Mouse (Mus musculus): ENCODE data around the gene Diaph2. TPM values are rescaled to one million over a fixed set of nuclear protein-coding genes. Genes with fewer than 3 reads are reported as not detected.
"Not testable (repeated sequence)": the region's sequence is repeated elsewhere in the genome, so short reads cannot be mapped to it uniquely, and the experiment has no call there.

The Diaph2 gene
- total RNA-seq (2022): 10 to 100 TPM; 20.7 to 39.9 (median 28.8) TPM

DNA sequence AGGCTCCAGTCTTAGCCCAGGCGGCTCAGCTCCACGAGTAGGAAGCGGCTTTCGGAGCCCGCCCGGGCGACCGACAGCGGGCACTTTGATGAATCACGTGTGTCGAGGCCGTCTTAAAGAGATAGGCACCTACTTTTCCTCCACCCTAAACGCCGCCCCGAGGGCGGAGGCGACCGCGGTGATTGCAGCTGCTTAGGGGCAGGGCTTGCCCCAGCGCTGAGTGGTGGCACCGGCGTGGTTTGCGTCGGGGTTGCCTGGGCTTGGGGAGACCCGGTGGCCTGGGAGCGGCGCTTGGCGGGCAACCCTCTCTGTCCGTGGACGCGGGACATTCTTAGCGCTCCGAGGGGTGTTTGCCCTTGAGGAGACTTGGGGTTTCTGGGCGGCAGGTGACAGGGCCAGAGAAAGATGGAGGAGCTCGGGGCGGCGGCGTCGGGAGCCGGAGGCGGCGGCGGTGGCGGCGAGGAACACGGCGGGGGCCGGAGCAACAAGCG, at the start of gene Diaph2:
TSS of gene Diaph2 (plus strand) at position 172 of the 491 bp plus-strand sequence.
- DNase-seq: peak; percentile 85

DNA sequence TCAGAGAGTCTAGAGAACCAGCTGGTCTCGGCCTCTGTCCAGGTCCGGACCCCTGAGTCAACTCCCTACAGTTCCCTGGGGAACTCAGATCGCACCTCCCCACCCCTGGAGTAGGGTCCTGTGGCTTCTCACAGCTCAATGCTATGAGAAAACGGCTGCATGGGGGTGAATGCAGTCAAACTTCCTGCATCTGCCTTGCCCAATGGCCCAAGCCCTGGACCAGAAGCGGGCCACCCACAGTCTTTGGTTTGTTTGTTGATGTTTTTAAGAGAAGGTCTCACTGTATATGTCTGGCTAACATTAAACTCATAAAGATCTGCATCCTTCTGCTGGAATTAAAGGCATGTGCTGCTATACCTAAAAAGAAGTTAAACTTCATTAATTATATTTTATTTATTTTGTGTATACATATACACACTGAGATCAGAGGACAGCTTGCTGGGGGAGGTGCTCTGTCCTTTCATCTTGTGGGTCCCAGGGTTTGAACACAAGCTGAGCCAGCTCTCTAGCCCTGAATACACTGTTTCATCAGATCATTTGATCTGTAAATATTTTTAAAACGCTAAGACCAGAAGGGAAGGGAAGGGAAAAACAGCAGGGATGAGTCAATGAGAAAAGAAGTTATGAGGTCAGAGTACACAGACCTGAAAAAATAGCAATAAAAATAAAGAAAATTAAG, 47.8 kb upstream of the Diaph2 start:
- no peak for DNase-seq

DNA sequence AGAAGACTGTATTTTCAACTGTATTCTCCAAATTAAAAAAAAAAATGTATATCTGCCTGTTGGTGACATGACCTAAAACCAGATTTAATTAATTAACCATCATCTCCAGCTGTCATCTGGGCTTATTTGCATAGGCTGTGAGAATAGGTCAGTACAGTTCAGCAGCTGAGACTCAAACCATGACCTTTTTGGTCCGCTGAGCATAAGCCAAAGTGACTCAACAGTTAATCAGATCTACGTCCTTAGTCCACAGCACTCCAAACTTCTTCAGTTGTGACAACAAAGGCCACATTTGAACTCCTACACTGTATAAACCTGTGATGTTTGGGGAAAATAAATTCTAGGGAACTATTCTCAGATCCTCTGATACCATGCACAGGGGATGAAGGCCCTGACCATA, 39.9 kb upstream of the Diaph2 start:
- no peak for DNase-seq

DNA sequence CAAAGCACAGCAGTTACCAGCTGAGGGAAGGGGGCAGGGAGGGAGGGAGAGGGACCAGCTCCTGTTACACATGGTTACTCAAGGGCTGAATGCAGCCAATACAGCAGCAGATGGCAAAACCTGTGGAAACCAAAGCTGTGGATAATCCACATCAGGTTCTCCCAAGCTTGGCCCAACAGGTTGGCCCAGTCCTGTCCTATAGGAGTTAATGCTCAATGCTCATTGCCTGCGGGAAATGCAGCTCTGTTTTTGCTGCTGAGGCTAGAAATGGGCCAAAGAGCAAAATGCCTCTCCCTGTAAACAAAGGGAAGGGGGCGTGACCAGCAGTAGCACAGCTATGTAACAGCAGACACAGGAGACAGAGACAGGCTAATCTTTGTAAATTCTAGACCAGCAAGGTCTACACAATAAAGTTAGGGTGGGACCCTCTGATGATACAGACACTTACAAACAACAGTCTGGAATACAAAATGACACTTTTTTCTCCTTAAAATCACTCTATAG, 20.8 kb upstream of the Diaph2 start:
- DNase-seq: no peak

DNA sequence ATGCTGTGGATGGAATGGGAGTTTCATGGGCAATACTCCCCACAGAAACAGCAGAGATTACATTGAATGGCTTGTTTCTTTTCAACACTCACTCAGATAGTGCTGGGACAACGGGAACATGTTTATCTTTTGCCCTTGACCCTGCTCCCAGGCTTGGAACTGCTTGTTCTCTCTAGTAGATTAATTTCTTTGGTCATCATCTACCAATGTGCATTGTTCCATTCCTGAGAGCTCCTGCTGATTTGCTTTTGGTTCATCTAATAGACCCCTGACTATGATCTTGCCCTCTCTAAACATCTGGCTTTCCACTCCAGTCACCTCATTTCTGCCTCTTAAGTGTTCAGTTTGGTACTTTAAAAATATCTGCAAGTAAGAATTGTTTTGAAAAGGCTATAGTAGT, 13.0 kb upstream of the Diaph2 start:
- DNase-seq: peak; percentile 15

DNA sequence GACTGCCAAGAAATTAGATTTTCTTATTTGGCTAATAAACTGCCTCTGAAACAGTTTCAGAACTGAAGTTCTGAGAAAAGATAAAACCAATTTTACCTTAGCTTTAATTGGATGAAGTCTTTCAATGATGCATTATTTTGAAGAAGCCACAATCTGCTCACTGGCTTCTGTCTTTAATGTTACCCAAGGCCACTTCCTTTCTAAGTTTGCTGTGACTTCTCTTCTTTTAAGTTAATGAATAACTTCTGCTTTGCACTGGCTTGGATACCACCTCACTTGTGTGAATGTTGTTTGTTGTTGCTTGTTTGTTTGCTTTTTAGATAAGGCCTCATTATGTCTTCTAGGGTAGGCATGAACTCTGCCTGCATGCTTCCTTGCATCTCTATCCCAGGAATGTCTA, 10.3 kb upstream of the Diaph2 start:
- DNase-seq: no peak

DNA sequence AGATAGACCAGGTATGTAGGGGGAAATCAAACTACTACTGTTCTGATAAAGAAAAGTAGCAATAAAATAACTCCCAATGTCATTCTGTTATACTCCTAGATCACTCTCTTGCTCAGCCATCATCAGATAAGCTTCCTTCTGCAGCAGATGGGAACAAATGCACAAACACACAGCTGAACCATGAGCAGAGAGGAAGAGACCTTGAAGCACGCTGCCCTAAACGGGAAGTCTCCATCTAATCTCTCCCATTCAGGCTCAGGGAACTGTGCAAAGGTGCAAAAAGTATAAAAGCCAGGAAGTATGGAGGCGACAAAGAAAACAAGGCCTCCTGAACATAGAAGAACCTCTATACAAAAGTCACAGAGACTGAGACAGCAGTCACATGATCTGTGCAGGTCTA, 6.6 kb upstream of the Diaph2 start:
- no peak for DNase-seq

DNA sequence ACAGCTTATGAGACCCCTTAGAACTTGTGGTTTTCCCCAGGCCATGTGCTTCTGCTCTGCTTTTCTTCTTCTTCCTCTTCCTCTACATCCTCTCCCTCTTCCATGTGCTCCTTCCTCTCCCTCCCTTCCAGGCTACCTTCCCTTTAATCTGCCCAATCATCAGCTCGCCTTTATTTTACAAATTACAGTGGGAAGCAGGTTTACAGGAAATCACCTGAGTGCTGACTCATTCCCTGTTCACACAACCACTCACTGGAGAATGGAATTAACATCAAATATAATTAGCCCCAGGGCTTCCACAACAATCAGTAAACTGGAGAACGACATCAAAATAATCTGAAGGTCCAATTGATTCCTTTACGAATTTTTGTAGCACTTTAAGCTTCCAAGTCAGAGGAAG, 3.6 kb upstream of the Diaph2 start:
- DNase-seq: no peak

DNA sequence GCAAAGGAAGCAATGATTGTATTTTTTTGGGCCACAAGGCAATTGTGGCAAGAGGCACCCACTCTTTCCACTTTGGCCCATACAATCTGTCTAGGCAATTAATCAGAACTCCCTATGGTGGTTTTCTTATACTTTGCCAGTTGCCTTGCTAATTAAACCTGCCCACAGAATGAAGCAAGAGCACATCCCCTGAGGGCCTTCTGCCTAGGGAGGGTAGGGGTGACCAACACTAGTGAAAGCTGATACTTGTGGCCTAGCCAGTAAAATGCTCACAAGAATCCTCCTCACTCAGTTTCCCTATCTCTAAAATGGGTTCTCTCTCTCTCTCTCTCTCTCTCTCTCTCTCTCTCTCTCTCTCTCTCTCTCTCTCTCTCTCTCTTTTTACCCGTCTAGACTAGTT, 440 bp upstream of the Diaph2 start:
- DNase-seq: no peak

DNA sequence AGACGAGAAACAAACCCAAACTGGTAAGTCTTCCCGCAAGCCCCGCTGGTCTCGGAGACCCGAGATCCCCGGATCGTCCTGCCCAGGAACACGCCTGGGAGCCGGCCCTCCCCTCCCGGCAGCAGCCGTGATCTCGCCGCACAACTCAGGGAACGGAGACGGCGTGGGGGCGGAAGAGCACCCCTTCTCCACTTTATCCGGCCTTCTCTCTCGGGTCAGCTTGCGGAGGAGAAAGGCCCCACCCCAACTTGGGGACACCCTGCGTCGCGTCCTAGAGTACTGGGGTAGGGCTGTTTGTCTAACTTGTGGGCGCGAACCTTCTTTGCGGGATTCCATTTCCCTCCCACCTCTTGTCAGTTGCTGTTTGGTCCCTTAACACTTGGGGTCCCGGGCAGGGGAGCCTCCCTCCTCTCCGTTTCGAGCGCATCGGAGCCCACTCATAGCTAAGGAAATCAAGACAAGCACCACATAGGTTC, 590 bp downstream of the Diaph2 start:
- DNase-seq: no peak

DNA sequence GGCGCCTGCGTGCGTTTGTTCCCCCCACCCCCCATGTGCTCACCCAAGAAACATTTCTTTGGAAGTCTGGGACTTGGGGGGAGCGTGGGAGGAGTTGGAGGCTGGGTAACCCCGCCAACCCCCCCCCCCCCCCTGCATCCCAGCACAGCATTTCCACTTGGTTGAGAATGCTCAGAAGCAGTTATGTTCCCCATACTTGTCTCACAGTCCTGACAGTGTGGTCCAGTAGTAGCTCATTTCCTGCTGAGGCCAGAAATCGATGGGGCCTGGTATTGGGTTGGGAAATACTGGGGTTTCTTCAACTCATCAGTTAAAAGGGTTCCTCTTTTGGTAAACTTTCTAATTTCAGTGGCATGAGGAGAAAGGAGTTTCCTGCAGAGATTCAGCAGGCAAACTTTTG, 1.1 kb downstream of the Diaph2 start:
- DNase-seq: no peak

DNA sequence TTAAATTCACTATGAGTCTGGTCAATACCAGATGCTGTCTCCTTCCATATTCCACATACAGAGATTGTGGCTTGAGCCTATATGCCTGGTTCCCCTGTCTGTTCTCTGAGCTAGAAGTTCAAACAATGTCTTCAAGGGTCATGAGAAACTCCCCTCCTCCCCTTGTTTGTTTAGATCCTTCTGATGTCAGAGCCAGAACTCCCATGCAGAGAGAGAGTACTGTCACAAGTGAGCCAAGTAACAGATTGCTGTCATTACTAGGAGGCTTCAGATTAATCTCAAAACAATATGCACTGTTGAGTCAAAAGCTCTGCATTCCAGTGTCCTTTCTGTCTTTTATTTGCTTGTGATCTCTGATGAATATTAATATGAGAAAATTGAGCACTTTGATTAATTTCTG, 7.1 kb downstream of the Diaph2 start:
- no peak for DNase-seq

DNA sequence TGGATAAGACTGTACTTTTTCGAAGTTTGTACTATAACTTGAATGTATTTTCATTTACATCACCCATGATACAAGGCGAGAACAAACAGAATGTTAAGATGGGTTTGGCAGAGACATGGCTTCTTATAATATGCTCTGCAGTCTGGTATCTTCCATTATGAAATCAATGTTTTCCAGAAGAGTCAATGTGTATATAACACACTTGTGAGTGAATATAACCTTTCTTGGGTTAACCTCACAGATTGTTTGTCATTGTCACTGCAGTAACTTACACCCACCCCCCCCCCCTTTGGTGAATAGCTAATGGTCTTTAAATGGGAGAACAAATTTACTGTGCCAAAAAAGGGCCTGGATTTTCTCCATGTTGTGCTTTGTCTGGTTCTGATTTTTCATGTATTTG, 13.1 kb downstream of the Diaph2 start:
- no peak for DNase-seq

DNA sequence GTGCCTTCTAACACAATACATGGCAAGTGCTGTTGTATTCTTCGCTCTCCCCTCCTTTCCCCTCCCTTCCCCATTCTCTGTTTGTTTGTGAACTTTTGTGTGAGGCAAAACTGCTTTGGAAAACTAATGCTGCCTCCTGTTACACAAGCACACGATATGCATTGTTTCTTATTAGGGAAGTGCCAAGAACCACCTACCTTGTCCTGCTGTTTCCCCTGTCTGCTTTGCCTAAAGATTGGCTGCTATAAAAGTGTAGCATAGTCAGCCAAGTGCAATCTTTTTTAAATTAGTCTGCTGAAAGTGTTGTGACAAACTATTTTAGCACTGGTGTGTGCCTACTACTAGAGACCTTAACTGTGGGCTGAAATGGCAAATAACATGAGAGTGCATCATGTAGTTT, 15.8 kb downstream of the Diaph2 start:
- DNase-seq: no peak

DNA sequence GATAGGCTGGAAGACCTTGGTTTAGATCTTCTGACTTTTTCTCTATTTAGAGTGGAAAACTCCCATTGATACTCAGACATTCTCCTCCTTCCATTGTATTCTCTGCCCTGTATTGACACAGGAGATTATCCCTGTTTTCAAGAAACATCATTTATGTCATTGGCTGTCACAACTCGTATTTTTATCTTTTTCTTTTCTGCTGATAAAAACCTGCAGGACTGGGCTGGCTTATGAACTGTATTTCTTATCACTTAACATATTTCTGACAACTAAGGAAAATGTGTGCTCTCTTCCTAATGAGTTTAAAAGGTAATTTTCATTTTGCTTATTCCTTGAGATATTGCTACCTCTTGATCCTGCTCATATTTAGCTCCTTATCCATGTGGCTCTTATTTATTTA, 17.3 kb downstream of the Diaph2 start:
- no peak for DNase-seq

DNA sequence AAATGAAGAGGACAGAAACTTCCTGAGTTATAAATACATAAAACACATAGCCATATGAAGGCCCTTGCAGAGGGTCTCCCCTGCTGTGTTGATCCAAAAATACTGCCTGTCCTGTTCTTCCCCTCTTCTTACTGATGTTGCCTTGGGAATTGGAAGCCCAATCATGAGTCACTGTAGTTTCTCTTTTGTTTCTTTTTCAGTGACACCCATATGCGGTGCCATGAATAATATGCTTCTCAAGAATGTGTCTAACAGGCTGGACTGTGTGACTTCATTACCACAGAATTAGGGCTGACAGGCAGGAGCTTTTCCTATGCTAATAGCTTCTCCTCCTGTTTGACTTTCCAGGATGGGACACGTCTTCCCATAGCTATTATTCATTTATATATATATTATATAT, 21.1 kb downstream of the Diaph2 start:
- DNase-seq: no peak

DNA sequence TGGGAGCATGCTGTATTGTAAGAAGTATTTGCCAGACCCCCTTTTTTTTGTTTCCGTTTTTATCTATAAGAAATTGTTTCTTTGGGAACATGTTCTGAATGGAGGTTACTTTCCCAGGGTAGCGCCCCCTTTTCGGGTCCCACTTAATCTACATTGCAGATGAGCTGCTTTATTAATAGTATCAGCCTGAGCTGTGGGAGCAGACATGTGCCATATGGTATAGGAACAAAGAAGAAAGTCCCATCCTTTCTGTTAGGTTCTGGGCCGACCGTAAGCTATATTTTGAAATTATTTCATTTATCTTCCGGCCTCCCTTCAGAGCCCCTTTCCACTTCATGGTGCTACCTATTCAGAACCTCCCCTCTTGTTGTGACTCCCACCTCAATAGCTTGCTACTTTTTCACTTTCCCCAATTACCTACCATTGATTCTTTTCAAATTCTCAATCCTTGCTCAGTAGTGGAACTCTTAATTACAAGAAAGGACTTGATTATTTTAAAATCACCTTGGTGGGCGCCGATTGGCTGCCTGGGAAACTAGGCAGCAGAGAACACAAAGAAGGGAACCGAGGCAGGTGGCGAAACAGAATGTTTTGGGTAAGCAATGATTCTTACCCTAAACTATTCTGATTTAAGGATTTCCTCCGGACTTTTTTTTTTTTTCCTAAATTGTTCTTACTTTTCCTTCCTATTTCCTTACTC, 24.2 kb downstream of the Diaph2 start:
- no peak for DNase-seq

DNA sequence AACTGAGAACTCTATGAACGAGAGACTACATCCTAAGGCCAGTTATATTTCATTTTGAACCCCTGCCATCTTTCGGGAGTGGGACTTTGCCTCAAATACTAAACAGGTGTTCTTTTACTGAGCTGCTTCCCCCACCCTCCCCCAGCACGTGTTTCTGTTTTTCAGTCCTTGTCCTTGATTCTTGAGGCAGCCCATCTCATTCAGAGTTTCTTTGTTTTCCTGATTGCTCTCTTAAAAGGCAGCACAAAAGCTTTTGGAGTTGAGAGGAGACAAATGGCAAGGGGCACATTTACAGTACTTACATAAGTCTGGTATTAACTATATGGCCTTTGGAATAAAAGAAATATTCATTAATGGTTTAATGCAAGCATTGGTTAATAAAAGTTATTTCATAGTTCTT, 24.9 kb downstream of the Diaph2 start:
- DNase-seq: no peak

DNA sequence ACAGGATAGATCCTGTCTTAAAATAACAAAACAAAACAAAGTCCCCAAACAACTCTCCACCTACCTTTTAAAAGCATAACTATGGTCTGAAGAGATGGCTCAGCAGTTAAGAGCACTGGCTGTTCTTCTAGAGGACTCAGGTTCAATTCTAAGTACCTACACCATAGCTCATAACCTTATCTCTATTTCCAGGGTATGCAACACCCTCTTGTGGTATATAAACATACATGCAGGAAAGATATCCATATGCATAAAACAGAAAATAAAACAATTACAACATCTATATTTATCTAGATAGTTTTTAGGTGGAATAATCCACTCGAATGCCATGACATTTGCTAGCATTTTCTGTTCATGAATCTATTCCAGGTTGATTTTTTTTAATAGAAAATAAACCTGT, 27.2 kb downstream of the Diaph2 start:
- DNase-seq: no peak

DNA sequence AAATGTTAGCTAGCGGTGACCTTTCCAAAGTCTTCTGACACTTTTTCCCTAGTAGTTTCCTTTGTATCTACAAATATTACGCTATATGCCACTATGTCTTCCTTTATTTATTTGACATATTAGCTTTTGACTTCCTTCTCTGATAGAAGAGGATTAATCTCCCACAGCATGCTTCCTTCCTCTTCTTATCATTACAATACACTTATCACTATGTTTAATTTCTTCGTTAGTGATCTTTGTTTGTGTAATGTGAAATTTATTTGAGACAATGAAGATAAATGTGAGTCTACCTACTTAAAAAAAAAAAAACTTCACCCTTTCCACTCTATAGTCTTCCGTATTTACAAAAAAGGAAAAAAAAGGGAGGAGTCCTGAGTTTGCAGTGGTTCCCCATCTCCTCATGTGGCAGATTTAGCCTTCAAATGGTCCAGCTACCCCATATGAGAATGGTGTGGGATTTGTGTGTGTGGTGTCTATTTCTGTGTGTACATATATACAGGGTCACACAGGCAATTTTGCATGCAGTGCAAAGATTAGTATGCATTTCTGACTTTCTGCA, 27.9 kb downstream of the Diaph2 start:
- DNase-seq: no peak

DNA sequence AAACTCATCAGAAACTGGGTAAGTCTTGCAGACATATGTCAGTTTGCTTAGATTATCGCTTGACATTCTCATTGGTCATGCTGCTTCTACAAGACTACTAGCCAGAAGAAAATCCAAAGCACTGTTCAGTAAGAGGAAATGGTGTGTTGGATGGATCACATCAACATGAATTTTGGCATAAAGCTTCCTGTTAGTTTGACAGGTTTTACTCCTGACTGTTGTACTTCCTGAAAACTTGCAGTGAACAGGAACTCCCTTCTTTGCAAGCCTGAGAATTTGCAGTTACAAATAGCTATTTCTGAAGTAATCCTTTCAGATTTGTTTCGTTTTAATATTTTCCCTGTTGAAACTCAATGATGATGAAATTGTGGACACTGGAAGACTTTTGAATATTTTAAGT, 32.3 kb downstream of the Diaph2 start:
- no peak for DNase-seq

DNA sequence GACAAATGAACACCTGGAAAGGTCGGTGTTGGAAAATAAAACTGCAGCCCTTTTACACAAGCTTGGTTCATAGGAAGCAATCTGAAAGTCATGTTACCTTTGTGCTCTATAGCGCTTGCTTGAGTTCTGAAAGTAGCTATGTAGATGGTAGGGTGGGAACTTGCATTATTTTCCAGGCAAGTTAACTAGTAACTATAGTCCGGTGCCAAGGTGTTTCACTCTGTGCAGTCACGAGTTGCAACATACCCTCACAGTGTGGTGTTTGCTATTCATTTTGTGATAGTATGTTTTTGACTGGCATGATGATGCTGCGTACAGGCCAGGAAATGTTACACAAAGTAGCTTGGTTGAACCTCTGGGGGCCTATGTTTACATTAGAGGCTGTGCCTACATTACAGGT, 34.5 kb downstream of the Diaph2 start:
- no peak for DNase-seq

DNA sequence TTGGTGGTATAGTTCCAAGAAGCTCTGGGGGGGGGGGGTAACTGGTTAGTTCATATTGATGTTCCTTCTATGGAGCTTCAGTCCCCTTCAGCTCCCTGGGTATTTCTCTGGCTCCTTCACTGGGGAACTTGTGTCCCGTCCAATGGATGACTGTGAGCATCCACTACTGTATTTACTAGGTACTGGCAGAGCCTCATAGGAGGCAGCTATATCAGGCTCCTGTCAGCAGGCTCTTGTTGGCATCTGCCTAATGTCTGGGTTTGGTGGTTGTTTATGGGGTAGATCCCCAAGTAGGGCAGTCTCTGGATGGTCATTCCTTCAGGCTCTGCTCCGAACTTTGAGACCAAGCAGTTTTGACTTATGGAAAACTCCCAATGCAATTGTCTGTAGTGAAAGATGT, 50.4 kb downstream of the Diaph2 start:
- not testable (repeated sequence) for DNase-seq

DNA sequence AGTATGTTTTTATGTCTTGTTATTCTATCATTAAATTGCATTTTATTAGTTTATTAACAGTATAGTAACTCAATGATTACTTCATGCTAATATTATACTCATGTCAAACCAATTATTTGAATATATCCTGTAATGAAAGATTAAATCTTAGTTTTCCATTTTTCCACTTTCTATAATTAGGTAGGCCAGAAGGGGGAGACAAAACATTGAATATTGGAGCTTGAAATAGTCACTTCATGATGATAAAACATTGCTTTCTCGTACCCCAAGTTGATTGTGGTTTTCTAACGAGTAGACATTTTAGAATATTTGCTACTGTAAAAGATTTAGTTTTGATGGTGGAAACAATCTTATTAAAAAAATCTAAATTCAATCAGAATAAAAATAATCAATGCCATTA, 82.4 kb downstream of the Diaph2 start:
- DNase-seq: no peak

All from adrenal gland, adult 8-10 months (tissue).